Mouse (Mus musculus) B cell, adult 2 months (primary cell): ENCODE results near the gene Dlx2.

ENCODE experiments used
- DNase-seq, 2 experiments: peaks; one replicate each; pipeline ENCODE4 v3.0.0; 2022

Dlx2 gene

DNA sequence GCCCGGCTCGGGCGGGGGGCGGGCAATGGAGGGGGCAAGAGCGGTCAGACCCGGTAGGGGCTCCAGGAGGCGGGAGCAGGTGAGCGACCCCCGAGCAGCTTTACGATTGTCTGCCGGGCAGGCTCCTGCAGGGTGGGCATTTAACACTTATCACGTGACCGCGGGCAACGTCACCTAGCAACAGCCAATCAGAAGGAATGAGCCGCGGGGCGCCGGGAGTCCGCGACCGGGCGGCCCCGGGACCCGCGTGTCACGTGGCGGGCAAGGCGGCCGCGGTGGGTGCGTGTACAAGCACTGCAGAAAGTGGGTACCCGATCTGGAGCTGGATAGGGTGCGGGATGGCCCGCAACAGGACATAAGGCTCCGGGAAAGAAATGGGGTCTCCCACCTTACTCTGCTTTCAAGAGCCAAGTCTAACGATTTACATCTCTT is at the start of gene Dlx2:
Dlx2 (minus strand) TSS at position 115 of the 432 bp plus-strand sequence.
- peak in 1 of 2 experiments; percentile 24 for DNase-seq

DNA sequence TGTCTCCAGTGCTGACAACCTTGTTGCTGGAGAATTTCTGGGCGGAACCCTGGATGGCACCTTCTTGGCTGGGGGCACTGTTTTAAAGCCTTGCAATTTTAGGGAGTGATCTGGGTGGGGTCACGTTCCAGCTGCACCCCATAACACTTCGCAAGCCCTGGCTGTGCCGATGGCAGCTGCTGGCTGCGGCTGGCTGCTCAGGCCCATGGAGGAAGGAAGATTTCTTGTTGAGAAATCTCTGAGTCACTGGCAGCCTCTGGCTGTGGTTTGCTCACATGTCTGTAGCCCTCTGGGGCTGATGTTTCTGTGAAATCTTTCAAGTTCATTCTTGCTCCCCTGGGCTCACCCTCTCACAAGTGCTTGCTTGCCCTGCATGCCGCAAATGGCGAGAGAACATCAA is 47.9 kb upstream of the Dlx2 start:
- no peak for DNase-seq

DNA sequence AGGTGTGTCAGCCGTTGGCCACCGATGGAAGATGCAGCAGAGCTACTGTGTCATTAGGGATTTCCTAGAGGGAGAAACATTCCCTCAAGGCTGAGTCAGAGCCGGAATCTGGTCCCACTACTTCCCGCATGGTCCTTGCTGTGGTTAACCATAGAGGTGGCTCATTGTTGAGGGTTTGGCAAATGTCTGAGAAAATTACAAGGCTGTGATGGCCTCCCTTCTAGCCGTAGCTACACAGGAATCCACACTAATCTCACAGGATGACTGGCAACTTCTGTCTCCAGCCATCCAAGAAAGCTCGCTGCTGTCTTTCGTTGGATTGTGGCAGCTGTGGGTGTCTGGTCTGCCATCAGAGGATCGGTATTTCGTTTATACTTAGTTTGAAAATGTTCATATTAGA is 42.6 kb upstream of the Dlx2 start:
- no peak for DNase-seq

DNA sequence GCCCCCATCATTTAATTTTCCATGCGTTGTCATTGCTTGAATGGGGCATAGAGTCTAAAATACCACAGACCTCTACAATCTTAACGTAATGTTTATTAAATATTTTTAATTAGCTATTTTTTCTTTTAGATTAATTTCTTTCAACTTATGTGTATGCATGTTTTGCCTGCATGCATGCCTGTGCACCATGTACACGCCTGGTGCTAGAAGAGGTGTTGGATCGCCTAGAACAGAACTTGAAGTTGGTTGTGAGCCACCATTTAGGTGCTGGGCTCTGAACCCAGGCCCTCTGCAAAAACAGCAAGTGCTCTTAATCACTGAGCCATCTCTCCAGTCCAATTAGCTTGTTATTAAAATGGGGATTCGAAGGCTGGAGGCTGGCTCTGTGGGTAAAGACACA is 34.9 kb upstream of the Dlx2 start:
- no peak for DNase-seq

DNA sequence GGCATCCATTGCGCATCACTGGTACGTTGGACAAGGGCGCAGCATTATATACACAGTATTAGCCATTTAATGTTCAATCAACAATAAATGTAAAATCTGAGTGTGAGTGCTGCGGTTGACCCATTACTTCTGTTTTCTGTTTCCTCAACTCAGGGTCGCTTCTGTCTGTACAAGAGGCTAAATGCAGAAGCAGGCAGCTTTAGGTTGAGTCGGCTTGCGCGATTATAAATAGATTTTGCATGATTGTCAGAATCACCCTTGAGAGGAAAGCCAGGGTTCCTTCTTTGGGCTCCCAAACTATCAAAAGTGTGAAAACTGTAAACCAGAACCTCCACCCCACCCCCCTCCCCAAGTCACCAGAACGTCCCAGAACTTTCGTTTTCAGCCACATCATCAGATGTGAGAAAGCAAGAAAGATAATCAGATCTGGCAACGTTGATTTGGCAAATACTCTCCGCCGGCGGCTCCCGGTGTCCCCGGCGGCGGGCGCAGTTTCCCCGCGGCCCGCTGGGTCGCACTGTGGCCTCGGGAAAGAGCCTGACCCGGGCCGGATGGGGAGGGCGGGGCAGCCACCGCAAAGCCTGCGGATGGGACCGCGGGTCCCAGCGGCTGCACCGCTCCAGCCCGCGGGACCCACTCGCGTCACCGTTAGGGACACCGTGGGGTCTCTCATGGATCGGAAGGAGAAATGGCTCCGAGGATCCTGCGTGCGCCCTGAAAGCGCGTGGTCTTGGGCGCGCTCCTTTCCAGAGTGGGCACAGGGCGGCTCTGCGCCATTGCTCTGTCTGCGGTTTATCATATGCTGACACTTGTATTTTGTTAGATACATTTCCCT is 34.3 kb upstream of the Dlx2 start:
- DNase-seq, result peak; percentile 58 to 61

DNA sequence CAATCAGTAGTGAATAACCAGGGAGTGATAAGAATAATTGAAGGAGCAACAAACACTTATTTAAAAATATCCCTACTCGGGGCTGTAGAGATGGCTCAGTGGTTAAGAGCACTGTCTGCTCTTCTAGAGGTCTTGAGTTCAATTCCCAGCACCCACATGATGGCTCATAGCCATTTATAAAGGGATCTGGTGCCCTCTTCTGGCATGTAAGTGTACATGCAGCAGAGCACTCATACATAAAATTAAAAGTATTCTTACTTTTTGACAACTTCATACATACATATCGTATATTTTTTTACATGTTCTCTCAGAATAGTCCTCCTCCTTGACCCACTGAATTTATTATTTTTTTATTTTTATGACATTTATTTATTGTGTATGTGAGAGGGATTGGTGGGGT is 30.5 kb upstream of the Dlx2 start:
- no peak for DNase-seq

DNA sequence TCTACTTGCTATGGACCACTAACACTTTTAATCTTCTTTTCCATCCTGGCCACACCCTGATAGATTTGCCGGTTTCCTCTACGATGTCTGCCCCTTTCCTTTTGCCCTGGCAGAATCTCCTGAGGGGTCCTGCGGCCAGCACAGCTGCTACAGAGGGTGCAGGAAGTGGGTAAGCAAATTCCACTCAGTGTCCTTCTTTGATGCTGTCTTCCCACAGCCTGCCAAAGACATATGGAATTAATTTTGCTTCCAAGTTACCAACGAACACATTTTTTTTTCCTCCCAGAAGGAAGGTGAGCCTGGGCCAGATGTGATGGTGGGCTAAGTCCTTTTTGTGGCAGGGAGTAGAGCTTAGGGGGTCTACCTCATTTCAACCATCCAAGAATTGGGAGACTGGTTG is 27.2 kb upstream of the Dlx2 start:
- no peak for DNase-seq

DNA sequence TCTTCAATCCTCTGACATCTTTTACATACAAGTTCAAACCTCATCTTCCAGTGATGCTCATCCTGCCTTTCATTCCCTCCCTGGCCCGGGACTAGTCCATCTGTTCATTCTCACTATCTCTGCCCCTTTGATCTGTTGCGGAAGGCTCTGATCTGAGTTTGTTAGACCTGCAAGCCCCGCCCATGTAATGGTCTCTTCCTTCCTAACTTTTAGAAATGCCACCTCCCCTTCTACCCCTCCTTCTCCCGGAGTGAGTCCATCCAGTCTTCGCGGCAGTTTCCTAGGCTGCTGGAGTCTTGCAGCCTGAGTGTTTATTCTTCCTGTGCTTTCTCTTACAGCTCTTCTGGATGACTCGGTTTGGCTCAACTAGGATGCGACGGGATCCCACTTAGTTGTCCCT is 19.9 kb upstream of the Dlx2 start:
- DNase-seq, result no peak

DNA sequence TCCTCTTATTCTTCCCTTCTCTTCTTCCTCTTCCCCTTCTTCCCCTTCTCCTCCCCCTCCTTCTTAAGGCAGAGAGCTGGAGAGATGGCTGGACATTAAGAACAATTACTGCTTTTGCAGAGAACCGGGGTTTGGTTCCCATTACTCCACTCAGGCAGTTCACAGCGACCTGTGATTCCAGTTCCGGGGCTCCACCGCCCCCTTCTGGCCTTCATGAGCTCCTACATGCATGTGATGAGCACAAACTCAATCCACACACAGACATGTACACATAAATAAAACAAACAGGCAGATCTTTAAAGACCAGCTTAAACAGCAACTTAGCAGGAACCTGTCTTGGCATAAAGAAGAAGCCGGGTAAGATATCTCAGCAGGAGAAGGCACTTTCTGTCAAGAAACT is 9.5 kb upstream of the Dlx2 start:
- no peak for DNase-seq

DNA sequence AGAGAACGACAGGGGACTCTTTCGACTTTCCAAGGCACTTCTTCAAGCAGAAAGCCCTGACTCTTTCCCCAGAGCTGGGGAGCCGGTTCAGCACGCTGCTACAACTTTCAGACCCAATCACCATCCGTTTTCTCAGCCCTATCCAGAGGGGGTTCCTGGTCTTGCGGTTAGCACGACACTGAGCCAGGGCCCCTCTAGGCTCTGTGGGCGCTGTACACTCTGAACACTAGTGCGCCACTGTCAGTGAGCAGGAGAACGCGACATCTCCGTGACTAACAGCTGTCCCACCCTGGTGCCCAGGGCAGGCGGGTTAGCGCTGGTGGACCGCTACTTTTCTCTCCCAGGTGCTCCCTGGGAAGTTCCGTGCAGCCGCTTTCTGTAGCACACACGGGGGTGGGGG is 5.2 kb upstream of the Dlx2 start:
- no peak for DNase-seq

DNA sequence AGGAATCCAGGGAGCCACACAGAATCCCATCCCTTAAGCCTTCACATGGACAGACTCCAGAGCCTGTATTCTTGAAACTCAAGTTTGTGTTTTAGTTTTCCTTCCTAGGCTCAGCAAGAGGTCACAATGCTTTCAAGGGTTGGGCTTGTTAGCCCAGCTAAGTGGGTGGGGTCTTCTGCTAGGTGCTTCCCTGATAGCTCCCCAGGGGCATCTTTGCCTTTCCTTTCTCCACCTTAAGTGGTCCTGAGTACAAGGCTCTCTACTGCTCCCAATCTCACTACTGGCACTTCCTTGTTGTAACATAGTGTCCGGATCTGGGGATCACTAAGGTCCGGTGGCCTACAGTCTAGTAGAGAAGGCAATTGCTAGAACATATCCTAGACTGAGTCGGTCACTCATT is 3.8 kb upstream of the Dlx2 start:
- DNase-seq, result no peak

DNA sequence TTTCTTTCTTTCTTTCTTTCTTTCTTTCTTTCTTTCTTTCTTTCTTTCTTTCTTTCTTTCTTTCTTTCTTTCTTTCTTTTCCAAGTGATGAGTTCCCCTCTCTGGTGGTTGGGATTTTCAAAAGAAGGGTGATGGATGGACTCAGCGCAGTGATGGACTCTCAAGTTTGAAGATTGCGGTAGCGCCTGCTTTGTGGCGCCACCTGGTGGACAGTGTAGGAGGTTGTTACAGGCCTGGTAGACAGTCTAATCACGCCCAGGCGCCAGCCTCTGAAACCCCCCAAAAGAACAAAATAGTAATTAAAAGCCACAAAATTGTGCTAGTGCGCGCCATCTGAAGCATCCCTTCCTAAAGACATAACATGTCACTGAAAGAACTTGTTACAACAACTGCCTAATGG is 1.3 kb upstream of the Dlx2 start:
- DNase-seq, result peak; percentile 84 to 85

DNA sequence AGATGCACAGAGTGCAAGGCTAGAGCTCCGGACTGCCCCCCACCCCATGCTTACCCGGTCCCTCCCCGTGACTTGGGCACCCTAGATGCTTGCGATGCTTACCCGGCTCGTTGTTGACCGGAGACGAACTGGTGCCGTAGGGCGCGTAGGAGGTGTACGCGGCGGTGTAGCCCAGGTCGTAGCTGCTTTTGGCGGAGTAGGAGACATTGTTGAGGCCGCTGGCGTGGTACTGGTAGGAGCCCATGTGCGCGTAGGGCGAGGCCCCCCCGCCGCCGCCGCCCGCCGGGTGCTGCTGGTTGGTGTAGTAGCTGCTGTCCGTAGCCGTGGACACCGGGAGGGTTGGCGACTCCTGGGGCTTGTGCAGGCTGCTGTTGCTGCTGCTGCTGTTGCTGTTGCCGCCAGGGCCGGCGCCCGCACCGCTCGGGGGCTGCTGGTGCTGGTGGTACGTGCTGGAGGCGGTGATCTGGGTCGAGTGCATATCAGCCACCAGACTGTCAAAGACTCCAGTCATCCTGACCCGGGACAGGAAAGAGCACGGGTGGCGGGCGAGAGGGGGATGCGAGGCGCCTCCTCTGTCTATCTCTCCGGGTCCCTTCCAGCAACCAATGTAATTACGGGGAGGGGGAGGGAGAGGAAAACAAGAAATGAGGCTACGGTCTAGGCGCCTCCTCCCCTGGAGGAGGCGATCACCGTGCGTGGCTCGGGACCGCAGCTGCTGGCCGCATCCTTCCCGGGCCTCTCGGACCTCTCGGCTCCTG is 493 bp downstream of the Dlx2 start:
- peak in 1 of 2 experiments; percentile 65 for DNase-seq

DNA sequence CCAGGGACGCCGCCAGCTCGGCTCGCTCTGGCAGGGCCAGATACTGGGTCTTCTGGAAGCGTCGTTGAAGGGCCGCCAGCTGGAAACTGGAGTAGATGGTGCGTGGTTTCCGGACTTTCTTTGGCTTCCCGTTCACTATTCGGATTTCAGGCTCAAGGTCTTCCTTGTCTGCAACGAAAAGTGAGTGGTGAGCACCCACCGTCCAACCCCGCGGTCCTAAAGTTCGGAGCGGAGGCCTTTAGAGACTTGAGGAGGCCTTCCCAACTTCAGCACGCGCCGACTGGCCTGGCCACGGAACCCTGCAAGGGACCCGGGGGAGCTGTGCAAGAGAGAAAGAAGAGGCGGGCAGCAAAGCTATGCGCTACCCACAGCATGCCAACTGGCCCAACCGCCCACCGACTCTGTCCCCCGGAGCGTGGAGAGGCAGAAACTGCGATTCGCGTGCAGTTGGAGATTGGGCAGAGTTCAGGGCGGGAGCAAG is 1.1 kb downstream of the Dlx2 start:
- DNase-seq, result peak in 1 of 2 experiments; percentile 62

DNA sequence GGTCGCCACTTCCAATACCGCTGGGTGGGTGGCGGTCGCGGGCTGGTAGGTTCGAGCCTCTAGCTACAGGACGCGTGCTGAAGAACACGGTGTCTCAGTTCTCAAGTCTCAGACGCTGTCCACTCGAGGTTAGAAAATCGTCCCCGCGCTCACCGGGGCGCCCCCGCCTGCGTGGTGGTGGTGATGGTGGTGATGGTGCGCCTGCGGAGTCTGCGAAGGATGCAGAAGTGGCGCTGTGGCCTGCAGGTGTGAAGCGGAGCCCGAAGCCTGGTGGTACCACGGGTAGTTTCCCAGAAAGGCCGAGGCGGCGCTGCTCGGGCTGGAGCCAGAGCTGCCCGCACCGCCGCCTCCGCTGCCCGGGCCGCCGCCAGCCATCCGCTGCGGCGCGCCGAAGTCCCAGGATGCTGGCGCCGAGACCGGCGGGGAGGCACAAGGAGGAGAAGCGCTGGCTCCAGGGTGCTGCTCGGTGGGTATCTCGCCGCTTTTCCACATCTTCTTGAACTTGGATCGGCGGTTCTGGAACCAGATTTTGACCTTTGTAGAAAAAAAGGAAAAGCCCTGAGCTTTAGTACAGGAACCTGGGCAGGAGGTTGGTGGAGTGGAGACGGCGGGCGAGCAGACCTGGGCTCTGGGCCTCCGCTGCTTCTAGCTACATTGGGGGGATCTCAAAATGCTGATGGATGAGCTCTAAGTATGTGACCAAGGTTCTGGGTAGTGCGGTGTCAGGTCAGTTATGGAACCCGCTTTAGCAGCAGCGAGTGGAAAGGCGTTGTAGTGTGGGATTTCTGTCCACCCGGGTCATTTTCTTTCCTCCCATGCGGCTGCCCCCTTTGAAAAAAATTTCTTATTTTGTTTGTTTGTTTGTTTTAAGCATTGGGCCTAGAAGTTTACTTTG is 1.9 kb downstream of the Dlx2 start:
- DNase-seq, result peak in 1 of 2 experiments; percentile 54

DNA sequence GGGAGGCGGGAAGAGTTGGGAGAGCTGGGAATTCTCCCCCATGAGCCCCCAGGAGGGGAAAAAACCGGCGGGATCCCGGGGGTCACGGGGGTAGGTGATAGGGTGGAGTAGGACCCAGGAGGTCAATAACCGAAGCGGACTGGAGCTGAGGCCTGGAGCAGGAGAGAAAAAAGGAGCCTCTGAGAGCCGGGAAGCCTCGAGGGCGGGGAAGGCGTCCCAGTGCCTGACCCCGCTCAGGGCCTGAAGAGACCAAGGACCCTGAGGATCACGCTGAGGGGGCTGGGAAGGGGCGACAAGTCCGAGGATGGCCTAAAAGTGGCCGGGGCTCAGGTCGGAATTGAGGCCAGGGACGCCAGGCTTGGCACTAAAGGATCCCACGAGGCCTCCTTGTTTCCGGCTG is 2.6 kb downstream of the Dlx2 start:
- DNase-seq, result peak in 1 of 2 experiments; percentile 17

DNA sequence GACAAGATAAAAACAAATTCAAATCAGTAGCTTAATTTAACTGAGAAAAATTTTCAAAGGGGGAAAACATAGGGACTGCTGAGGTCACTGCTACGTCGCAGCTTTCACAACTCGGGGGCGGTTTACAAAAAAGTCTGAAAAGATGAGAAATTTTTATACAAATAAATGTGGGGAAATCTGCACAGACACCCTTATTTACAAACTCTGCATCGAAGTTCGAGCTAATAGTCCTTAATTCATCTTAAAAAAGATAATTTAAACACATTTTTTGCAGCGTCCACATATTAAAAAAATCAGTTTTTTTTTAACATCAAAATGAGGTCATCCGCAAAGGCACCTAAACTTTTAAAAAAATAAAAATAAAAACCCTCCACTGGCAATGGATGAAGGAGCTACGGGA is 3.0 kb downstream of the Dlx2 start:
- no peak for DNase-seq

DNA sequence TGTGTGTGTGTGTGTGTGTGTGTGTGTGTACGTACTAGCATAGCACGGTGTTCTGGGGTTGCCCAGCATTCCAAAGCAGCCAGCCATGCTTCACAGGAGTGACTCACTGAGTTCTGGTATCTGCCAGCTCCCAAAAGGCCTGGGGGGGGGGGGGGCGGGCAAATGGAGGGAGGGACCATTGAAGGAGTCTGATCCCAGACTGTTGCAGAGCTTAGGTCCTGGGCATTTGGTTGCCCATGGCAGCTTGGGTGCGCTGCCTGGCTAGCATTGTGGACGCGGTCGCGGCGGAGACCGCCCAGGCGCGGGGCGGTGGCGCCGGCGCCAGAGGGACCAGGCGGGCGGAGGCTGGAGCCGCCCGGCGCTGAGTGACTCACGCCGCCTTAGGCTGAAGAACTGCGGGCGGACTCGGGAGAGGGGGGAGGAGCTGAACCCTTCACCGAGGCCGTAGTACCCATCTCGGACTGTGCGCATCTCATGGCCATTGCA is 3.7 kb downstream of the Dlx2 start:
- peak in 1 of 2 experiments; percentile 39 for DNase-seq

DNA sequence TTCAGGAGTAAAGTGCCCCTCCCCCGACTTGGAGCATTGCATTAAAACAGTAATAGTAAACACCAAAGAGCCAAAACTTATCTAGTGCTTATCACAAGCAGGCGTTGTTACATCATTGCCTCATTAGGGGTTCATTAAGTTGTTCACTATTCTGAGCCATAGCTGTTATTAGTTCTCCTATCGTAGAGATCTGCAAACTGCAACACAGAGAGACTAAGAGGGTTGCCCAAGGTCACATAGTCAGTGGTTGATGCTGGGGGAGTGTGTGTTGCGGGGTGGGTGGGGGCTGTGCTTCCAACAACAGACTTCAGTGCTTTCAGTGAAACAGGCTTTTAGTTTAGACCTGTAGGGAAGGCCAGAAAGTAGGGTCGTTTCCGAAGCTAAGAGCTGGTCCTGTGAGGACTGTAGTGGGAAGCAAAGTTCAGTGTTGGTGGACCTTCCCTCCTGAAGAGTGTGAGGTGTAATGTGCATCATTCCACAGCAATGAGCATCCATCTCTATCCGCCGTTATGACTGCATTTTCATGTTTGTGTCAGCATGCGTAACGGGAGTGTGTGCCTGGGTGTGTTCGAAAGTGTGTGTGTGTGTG is 4.2 kb downstream of the Dlx2 start:
- DNase-seq, result no peak

DNA sequence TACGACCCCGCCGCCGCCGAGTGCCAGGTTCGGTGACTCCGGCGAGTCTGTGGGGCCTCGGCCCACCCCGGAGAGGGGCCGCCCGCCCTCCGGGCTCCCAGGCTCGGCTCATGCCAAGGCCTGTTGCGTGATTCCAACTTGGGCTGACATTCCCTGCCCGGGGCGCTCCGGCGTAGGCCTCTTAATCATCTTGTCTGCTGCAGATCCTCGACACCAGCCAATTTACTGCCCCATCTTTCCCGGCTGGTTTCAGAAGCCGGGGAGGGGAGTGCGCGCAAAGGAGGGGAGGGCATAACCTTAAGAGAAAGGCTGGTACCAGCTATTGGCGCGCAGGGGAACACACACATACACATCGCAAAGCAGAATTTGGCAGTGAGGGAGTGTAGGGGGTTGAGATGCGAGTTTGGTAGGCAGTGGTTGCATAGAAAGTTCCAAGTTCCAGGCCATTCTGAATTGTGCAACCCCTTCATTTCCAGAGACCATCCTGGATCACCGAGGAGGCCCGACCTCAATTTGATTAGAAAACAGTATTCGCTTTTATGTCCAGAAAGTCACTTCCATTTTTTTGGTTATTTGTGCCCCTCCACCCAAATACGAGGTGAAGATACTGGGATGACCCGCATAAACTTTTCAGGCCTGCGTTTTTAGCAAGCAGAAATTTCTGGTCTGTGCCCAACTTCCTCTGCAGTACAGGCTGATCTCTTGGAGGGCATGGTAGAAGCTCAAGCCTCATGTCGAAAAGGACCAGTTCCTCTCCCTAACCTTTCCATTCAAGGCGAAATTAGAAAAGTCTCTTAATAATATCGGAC is 4.9 kb downstream of the Dlx2 start:
- DNase-seq, result peak in 1 of 2 experiments; percentile 28

DNA sequence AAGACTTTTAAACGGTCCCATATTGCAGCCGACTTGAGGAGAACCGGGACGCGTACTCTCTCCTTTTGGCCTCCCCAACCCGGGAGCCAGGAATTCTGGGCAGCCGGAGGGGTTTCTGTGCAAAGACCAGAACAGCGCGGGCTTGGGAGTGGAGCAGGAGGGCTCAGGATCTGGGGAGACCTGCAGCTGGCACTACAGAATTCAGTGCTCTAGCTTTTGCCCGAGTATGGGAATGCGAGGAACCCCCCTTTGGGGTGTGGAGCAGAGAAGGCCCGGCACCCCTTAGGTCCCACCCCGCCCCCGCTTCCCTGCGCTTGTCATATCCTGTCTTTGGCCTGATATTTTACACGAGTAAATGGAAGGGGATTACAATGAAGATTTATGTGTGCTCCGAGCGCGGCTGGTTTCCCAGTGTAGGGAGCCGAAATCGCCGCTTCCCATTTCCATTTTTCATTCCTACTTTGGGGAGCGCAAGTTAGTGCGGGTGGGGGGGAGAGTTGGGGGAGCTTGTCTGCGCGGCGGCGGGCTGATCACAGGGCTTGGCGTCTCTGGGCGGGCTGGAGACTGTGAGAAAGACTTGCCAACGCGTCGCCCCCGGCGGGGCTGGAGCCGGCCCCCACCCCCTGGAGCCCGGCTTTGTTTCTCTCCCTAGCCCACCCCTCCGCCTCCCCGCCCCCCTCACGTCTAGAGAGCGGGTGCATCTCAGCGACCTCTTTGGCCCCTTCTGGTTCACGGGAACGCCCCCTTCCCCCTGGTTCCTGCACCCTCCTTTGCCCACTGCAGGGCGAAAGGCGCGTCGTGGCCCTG is 5.7 kb downstream of the Dlx2 start:
- DNase-seq, result no peak
